Mouse (Mus musculus) liver, embryonic 15.5 days (tissue): Measurements from ENCODE around the gene Cacnb1. TPM values are rescaled to one million over a fixed set of nuclear protein-coding genes. Genes with fewer than 3 reads are reported as not detected.

Source experiments
- ATAC-seq: fragments of 200-750 bp; cut with Nextera tagmentation; 2 replicates; pipeline ENCODE4 v1.8.0; 2017; ENCODE audit warnings: moderate number of reproducible peaks, mild to moderate bottlenecking, moderate library complexity; ENCODE audit not compliant: insufficient read depth
- H3K27ac ChIP-seq: fragments of 300-500 bp; sonication (generic); replicated peaks from 2 replicates; pipeline ENCODE4 v1.5.1; 2015; ENCODE audit warnings: mild to moderate bottlenecking, inconsistent platforms
- H3K27me3 ChIP-seq: fragments of 300-500 bp; sonication (generic); 2 replicates; pipeline ENCODE4 v1.6.1; 2015; ENCODE audit warnings: mild to moderate bottlenecking, inconsistent platforms
- H3K36me3 ChIP-seq: fragments of 300-500 bp; sonication (generic); replicated peaks from 2 replicates; pipeline ENCODE4 v1.6.1; 2015; ENCODE audit warnings: moderate library complexity, mild to moderate bottlenecking, inconsistent platforms
- H3K4me1 ChIP-seq: fragments of 300-500 bp; sonication (generic); replicated peaks from 2 replicates; pipeline ENCODE4 v1.6.1; 2015; ENCODE audit warnings: inconsistent platforms
- H3K4me2 ChIP-seq: fragments of 300-500 bp; sonication (generic); 2 replicates; pipeline ENCODE4 v1.6.1; 2015; ENCODE audit warnings: moderate library complexity, mild to moderate bottlenecking, inconsistent platforms
- H3K4me3 ChIP-seq: fragments of 300-500 bp; sonication (generic); replicated peaks from 2 replicates; pipeline ENCODE4 v1.5.1; 2015; ENCODE audit warnings: mild to moderate bottlenecking, inconsistent platforms
- H3K9ac ChIP-seq: fragments of 300-500 bp; sonication (generic); 2 replicates; pipeline ENCODE4 v1.6.1; 2015; ENCODE audit warnings: moderate library complexity, mild to moderate bottlenecking, inconsistent platforms
- H3K9me3 ChIP-seq: fragments of 300-500 bp; sonication (generic); replicated peaks from 2 replicates; pipeline ENCODE4 v1.6.1; 2016; ENCODE audit warnings: inconsistent platforms
- WGBS: fragments of 180-500 bp; shearing (Covaris S2); methylation state at CpG from one replicate; pipeline ENCODE4 v1.1.7; 2015; ENCODE audit warnings: mixed read lengths; ENCODE audit not compliant: insufficient replicate concordance; 5-methylcytosine and 5-hydroxymethylcytosine counted together
- polyA plus RNA-seq: library from polyadenylated mRNA; unstranded; fragments of >200 nt; fragmentation: Nextera tagmentation; extraction: Ambion mirVana; gene quantifications from 2 replicates; pipeline ENCODE4 v1.2.1, GENCODE M21; 2015

Cacnb1 gene
- polyA plus RNA-seq, 1 experiment from 2014 or later: 1.6 TPM

GRCm38 (mm10) chr11:98037871-98038270 is 15.0 kb upstream of the Cacnb1 start:
- peaks cover 6% of the 10 kb centered on the region for H3K4me1 ChIP-seq
- 45% methylated on average over 14 of the region's 14 CpGs for WGBS
- no peaks in the 10 kb centered on the region for H3K9me3 ChIP-seq
- no peak for ATAC-seq
- H3K27me3 ChIP-seq: peaks cover 38% of the 10 kb centered on the region
- H3K36me3 ChIP-seq: no peaks in the 10 kb centered on the region
- H3K9ac ChIP-seq: no peak overlapping the region
- H3K4me2 ChIP-seq: no peak overlapping the region
- no peak overlapping the region for H3K4me3 ChIP-seq
- no peak overlapping the region for H3K27ac ChIP-seq

GRCm38 (mm10) chr11:98035977-98036377 is 13.1 kb upstream of the Cacnb1 start:
- ATAC-seq: no peak
- Histone ChIP-seq H3K4me2 (peak overlapping the region; percentile 44), H3K36me3 (peaks cover 2% of the 10 kb centered on the region), H3K27me3 (peaks cover 38% of the 10 kb centered on the region), H3K9me3 (no peaks in the 10 kb centered on the region), H3K9ac (no peak overlapping the region), H3K27ac (no peak overlapping the region), H3K4me1 (peaks cover 6% of the 10 kb centered on the region), H3K4me3 (no peak overlapping the region; the same call in 1 of the 2 replicates)
- under 1% methylated on average over 27 of the region's 27 CpGs for WGBS

- Histone ChIP-seq H3K4me1 (peaks cover 6% of the 10 kb centered on the region), H3K9ac (no peak overlapping the region), H3K4me3 (no peak overlapping the region), H3K27me3 (peaks cover 38% of the 10 kb centered on the region), H3K36me3 (peaks cover 14% of the 10 kb centered on the region), H3K9me3 (no peaks in the 10 kb centered on the region), H3K4me2 (no peak overlapping the region), H3K27ac (no peak overlapping the region)
- ATAC-seq: no peak
- 54% methylated on average over 4 of the region's 4 CpGs for WGBS
Measured at GRCm38 (mm10) chr11:98034840-98035239, 12.0 kb upstream of the Cacnb1 start.

- Histone ChIP-seq H3K4me1 (peaks cover 6% of the 10 kb centered on the region), H3K9me3 (no peaks in the 10 kb centered on the region), H3K27me3 (peaks cover 36% of the 10 kb centered on the region), H3K36me3 (peaks cover 21% of the 10 kb centered on the region), H3K27ac (no peak overlapping the region), H3K9ac (no peak overlapping the region), H3K4me2 (no peak overlapping the region), H3K4me3 (no peak overlapping the region)
- WGBS: 64% methylated on average over 5 of the region's 5 CpGs
- ATAC-seq: no peak
Measured at GRCm38 (mm10) chr11:98034061-98034460, 11.2 kb upstream of the Cacnb1 start.

GRCm38 (mm10) chr11:98031443-98031770 is 8.6 kb upstream of the Cacnb1 start:
- WGBS: 12% methylated on average over 5 of the region's 5 CpGs
- Histone ChIP-seq H3K36me3 (peaks cover 31% of the 10 kb centered on the region), H3K4me1 (peaks cover 21% of the 10 kb centered on the region), H3K9me3 (no peaks in the 10 kb centered on the region), H3K4me3 (no peak overlapping the region), H3K9ac (no peak overlapping the region), H3K27me3 (peaks cover 18% of the 10 kb centered on the region), H3K27ac (no peak overlapping the region), H3K4me2 (no peak overlapping the region)
- ATAC-seq: no peak

- peaks cover 22% of the 10 kb centered on the region for H3K4me1 ChIP-seq
- H3K9ac ChIP-seq: no peak overlapping the region
- H3K4me3 ChIP-seq: no peak overlapping the region
- H3K36me3 ChIP-seq: peaks cover 31% of the 10 kb centered on the region
- 62% methylated on average over 5 of the region's 5 CpGs for WGBS
- peaks cover 13% of the 10 kb centered on the region for H3K27me3 ChIP-seq
- H3K27ac ChIP-seq: no peak overlapping the region
- H3K9me3 ChIP-seq: no peaks in the 10 kb centered on the region
- no peak for ATAC-seq
- no peak overlapping the region for H3K4me2 ChIP-seq
Measured at GRCm38 (mm10) chr11:98030701-98031442, 8.0 kb upstream of the Cacnb1 start.

GRCm38 (mm10) chr11:98027785-98028184 is 5.0 kb upstream of the Cacnb1 start:
- WGBS: 7% methylated on average over 7 of the region's 7 CpGs
- Histone ChIP-seq H3K4me2 (peak overlapping the region; percentile 87), H3K4me1 (peaks cover 29% of the 10 kb centered on the region), H3K9ac (peak overlapping the region; percentile 97), H3K36me3 (peaks cover 31% of the 10 kb centered on the region), H3K27me3 (peaks cover 12% of the 10 kb centered on the region), H3K4me3 (peak overlapping the region; percentile 94), H3K27ac (no peak overlapping the region), H3K9me3 (no peaks in the 10 kb centered on the region)
- ATAC-seq: no peak

GRCm38 (mm10) chr11:98027297-98027688 is 4.5 kb upstream of the Cacnb1 start:
- Histone ChIP-seq H3K9ac (peak overlapping the region; percentile 97), H3K36me3 (peaks cover 31% of the 10 kb centered on the region), H3K4me3 (peak overlapping the region; percentile 94), H3K27me3 (peaks cover 17% of the 10 kb centered on the region), H3K4me1 (peaks cover 33% of the 10 kb centered on the region), H3K9me3 (no peaks in the 10 kb centered on the region), H3K27ac (peak overlapping the region; percentile 76), H3K4me2 (peak overlapping the region; percentile 87)
- ATAC-seq: no peak
- WGBS: 1% methylated on average over 18 of the region's 18 CpGs

GRCm38 (mm10) chr11:98026570-98027296 is 3.9 kb upstream of the Cacnb1 start, which contains the start of gene Rpl19:
Rpl19 (plus strand) TSS chr11:98026710.
- Histone ChIP-seq H3K36me3 (peaks cover 31% of the 10 kb centered on the region), H3K4me3 (peak within 1 kb of the TSS; percentile 94), H3K27ac (peak within 1 kb of the TSS; percentile 76), H3K4me2 (peak within 1 kb of the TSS; percentile 87), H3K9me3 (no peaks in the 10 kb centered on the region), H3K27me3 (peaks cover 22% of the 10 kb centered on the region), H3K9ac (peak within 1 kb of the TSS; percentile 97), H3K4me1 (peaks cover 39% of the 10 kb centered on the region)
- under 1% methylated on average over 69 of the region's 69 CpGs for WGBS
- ATAC-seq: peak; percentile 81

- peak overlapping the region; percentile 97 for H3K9ac ChIP-seq
- peak overlapping the region; percentile 87 for H3K4me2 ChIP-seq
- ATAC-seq: no peak
- H3K27me3 ChIP-seq: peaks cover 28% of the 10 kb centered on the region
- peaks cover 44% of the 10 kb centered on the region for H3K4me1 ChIP-seq
- H3K27ac ChIP-seq: peak overlapping the region; percentile 76
- 5% methylated on average over 15 of the region's 15 CpGs for WGBS
- peaks cover 31% of the 10 kb centered on the region for H3K36me3 ChIP-seq
- no peaks in the 10 kb centered on the region for H3K9me3 ChIP-seq
- peak overlapping the region; percentile 94 for H3K4me3 ChIP-seq
Measured at GRCm38 (mm10) chr11:98026248-98026569, 3.4 kb upstream of the Cacnb1 start.

- no peak for ATAC-seq
- peaks cover 45% of the 10 kb centered on the region for H3K27me3 ChIP-seq
- no peak overlapping the region for H3K27ac ChIP-seq
- no peaks in the 10 kb centered on the region for H3K9me3 ChIP-seq
- peaks cover 15% of the 10 kb centered on the region for H3K36me3 ChIP-seq
- H3K4me3 ChIP-seq: no peak overlapping the region
- peaks cover 44% of the 10 kb centered on the region for H3K4me1 ChIP-seq
- WGBS: 65% methylated on average over 3 of the region's 3 CpGs
- no peak overlapping the region for H3K9ac ChIP-seq
- H3K4me2 ChIP-seq: no peak overlapping the region
Measured at GRCm38 (mm10) chr11:98024516-98024915, 1.7 kb upstream of the Cacnb1 start.
